Mouse (Mus musculus) C2C12 (cell line): ENCODE data around the gene Nck2.

Experiments used
- CTCF ChIP-seq: IDR thresholded peaks from one replicate; pipeline ENCODE4 v1.5.1; 2011; ENCODE audit not compliant: control insufficient read depth, insufficient read depth, insufficient read length
- FOSL1 ChIP-seq: IDR thresholded peaks from one replicate; pipeline ENCODE4 v1.8.0; 2011; ENCODE audit warnings: mild to moderate bottlenecking, low read length; ENCODE audit not compliant: poor library complexity, insufficient read depth, severe bottlenecking
- USF1 ChIP-seq: IDR thresholded peaks from one replicate; pipeline ENCODE4 v1.6.1; 2011; ENCODE audit warnings: low read depth, mild to moderate bottlenecking, control low read depth, moderate library complexity

GRCm38 (mm10) chr1:43468978-43469377, 24.6 kb downstream of the Nck2 start:
- no peak for TF ChIP-seq CTCF
- TF ChIP-seq FOSL1, result no peak
- no peak for TF ChIP-seq USF1
